Mouse (Mus musculus) kidney, postnatal 10 days (tissue): ENCODE data around the gene Ccdc40.

Source experiments
- DNase-seq: peaks from one replicate; pipeline ENCODE4 v3.0.0; 2021; ENCODE audit warnings: mixed read lengths

Ccdc40 gene

DNA sequence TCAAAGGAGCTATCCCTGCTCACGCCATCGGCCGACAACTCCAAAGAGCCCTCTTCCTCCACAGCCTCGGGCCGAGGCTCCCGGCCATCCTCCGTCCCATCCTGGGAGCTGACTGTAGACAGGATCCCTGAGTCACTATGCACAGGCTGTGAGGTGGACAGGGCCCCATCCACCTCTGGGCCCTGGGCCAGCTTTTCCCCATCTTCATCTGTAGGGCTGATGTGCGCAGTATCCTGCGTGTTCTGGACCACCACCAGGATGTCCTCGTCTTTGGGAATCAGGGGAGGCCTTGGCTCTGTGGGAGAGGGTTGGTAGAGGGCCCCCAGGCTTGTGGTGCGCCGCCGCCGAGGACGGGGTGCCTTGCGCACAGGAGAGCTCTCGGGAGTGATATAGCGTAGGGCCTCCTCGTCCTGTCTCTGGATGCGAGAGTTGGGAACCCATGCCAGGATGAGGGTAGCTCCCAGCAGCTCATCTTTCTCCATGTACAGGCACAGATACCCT, 19.5 kb upstream of the Ccdc40 start:
- no peak for DNase-seq

DNA sequence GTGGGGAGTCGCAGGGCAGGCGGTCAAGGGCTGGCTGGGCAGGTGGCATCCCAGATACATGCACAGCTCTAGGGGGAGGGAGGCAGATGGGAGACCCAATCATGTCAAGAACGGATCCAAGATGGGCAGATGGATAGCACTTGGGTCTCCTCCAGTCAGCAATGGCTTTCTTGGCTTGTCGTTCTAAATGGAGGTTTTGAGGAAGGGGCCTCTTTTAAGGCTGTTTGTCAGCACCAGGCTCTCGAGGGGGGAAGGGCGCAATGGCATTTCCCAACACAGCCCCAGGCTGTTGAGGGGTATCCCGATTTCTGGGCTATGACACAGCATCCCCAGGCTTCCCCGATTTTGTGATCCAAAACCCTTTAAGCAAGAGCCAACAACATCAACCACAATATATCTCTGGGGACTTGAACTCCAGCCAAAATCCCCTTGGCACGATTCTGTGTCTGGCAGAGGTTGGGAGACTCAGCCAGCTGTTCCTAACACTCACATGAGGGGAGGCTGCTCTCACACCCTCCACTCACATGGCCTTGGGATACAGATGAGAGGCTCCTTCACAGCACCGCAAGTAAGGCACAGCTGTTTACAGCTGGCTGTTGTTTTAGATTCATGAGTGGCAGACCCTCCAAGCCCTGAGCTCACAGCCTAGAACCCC, 18.9 kb upstream of the Ccdc40 start:
- peak; percentile 75 for DNase-seq

DNA sequence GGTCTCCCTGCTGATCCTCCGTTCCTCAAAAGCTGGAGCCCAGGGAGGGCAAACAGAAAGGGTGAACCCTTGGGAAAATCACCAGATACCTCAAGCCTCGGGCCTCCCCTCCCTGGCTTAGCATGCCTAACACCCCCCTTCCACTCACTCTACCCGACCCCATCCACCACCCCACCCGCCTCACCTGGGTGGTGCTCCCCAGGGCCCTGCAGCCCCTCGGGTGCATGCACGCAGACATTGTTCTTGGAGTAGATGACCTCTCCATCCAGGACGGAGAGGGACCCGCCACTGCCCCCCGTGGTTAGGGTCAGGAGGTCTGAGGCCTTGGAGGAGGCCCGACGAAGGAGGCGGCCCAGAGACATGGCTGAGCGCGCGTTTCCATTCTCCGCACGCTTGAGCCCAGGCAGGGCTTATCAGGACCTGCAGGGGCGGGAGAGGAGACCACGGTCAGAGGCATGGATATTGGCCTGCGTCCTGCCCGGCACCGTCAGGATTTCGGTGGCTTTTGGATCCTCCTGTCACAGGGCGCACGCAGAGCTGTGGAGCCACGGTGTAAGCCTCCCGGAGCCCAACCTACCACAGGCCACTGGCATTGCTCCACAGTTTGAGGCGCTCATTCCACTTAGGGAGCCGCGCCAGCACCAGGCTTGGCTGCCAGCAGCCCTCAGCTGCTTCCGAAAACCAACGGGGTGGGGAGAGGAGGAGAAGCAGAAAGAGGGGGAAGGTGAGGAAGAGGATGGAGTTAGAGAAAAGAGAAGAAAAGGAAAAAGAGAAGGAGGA, 17.9 kb upstream of the Ccdc40 start:
- DNase-seq: no peak

DNA sequence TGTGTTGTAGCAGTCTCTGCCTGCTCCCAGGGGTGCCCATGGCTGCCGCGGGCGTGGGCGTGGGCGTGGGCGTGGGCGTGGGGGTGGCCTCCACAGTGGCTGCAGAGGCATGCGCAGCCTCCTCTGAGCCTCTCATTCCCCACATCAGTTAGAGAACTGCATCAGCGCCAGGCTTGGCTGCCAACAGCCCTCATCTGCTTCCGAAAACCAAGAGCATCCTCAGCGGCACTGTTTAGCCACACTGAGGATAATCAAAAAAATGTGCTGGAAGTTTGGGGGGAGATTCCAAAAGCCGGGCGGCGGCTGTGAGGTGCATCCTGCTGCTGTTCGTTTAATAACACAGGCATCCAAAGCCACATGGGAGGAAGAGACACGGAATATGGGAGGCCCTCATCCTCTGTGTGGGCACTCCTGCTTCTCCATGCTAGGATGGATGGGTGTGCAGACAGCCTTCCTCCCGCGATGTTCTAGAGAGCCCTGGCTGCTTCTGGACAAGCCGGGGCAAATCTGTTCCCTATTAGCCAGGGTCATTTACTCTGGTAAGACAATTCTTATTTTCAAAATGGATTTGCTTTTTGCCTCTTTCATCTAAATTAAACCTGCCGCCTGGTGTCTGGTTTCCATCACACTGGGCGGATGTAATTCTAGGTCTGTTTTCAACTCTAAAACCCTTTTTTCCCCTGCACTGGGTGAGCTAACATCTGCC, 16.6 kb upstream of the Ccdc40 start:
- no peak for DNase-seq

DNA sequence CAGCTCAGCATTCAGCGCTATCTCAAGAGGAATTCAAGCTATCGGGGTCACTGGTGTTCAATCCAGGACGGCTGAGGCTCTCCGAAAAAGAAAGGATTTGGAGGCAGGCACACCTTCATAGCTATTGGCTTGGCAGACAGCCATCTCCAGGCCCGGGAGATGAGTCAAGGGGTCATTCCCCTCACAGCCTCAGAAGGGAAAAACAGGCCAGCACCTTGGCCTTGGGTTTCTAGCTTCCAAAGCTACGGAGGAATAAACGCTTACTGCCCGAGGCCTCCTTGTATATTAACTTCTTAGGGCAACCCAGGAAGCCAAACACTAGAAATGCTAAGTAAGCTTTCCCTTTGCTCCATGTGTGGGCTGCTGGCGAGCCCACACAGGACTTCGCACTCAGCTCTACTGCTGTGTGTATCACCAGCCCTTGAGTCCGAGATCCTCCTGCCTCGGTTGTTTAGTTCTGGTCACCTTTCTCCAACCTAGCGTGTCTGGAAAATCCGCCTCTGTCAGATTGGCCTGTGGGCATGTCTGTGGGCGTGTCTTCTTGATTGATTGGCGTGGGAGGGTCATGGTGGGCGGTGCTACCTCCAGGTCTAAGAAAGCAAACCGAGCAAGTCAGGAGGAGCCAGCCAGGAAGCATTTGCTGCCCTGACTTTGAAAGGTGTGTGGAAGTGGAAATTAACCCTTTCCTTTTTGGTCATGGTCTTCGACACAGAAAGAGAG, 15.0 kb upstream of the Ccdc40 start:
- peak; percentile 65 for DNase-seq

DNA sequence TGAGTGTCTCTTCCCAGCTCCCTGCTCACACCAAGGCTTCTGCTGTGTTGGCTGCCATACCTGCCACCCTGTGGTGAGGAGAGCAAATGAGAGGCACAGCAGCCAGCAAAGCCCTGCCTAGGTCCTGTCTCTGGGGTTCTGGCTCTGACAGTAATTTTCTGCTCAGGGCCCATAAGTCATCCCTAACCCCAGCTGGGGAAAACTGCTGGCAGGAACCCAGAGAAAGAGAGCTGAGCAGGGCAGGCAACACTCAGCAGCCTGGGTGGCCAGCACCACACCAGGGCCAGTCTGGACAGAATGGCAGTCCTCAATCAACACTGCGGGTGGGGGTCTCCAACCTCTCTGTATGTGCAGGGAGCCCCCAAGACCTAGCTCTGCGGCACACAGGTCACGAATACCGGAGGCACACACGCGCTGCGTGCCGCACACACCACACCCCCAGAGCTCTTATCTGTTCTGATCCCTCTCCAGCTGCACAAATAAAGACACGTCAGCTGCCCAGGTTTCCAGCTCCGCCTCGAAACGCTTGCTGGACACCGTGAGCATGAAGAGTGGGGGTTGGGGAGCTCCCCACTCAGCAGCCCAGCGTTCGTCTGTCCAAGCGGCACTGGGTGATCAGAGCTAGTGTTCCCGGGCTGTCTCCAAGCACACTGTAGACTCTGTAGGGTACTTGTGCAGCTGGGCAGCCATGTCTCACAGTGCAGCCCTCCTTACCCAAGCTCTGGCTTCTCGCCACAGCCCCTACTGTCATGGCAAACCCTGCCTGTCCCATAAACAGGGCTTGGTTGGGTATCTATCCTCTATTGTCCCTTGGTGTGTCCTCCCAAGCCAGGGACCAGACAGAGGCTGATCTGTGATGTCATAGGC, 13.1 kb upstream of the Ccdc40 start:
- peak; percentile 78 for DNase-seq

DNA sequence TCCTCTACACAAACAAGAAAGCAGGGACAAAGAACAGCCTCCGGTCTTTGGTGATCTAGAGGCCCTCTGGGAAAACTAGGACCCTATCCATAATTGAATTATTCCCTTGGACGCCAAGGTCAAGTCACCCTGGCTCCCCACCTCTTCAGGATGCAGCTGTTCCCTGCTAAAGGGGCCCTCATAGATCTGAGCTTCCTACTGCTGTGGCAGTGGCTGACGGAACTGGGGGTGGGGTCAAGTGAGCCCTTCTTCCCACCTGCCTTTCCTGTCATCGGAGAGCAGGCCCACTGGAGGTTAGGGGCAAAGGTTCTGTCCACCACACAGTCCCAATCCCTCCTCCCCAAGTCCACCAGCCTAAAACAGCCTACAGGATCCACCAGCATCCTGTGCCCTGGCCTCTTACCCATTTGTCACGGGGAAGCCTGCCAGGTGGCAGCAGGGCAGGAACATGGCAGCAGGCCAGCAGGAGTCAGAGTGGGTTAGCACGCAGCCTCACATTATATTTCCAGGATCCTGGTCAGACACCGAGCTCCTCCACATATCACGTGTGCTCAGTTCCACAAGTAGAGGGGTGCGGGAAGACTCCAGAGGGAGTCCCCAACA, 12.4 kb upstream of the Ccdc40 start:
- peak; percentile 90 for DNase-seq

DNA sequence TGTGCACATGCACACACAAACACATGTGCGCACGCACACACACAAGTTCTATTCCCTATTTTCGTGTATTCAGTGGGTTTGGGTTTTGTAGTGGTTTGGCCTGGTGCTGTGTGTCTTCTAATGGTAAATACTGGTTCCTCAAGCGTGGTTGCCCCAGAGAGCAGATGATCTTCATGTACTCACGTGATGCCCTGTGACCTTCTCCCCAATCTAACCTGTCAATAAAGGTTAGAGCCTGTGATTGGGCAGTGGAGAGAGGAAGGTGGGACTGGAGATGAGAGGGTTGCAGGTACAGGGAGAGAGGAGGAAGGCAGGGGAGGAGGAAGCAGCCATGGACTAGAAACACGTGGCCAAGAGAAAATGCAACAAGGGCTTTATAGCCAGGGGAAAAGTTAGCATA, 10.5 kb upstream of the Ccdc40 start:
- no peak for DNase-seq

DNA sequence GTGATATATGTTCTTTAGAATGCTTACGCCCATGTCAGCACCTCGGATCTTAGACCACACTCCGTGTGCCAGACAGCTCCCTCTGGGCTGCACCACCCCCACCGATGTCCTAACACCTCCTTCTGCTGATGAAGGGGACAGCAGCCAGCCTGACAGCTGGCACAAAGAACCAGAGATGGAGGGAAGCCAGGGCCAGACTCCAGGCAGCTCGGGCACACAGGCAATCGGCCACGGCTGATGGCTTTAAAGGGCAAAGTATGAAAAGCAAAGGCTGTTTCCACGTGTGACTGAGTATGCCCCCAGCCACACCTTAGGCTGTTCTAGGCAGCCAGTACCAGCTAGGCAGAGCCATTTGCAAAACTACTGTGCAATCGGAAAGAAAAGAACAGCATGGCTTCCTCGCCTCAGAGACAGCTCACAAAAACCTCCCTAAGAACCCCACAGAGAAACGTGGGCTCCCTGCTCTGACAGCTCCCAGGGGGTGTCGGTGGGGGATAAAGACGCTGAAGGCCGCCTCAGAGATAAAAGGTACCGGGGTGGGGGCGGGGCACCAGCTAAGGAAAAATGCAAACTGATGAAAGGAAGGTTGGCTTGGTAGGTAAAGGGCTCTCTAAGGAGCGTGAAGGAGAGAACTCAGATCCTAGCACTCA, 8.4 kb upstream of the Ccdc40 start:
- peak; percentile 81 for DNase-seq

DNA sequence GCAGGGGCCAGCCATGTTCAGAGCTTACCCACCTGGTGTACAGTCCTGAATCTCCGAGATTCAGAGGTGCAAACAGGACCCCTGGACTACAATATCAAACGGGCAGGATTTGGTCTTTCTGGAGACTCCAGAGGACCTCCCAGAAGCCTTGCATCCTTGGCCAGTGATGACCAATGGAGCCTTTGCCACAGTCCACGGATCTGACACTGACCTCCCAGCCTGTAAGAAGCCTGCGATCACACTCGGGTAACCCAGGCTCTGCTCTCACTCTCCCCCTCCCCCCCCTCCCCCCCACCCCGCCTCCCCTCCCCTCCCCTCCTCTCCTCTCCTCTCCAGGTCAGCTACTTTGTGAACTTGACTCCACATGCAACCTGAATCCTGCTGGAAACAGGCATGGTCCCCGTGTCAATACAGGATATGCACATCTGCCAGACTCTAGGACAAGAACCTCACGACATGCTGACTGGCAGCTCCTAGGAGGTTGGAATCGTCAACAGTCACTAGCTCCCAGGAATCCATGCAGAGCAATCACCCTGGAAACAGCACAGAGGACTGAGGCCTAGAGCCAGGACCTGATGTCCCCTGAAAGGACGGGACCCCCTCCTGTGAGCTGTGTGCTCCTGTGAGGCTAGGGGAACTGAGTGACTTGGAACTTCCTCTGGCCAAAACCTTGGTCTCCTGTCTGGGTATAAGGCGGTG, 6.4 kb upstream of the Ccdc40 start:
- no peak for DNase-seq

DNA sequence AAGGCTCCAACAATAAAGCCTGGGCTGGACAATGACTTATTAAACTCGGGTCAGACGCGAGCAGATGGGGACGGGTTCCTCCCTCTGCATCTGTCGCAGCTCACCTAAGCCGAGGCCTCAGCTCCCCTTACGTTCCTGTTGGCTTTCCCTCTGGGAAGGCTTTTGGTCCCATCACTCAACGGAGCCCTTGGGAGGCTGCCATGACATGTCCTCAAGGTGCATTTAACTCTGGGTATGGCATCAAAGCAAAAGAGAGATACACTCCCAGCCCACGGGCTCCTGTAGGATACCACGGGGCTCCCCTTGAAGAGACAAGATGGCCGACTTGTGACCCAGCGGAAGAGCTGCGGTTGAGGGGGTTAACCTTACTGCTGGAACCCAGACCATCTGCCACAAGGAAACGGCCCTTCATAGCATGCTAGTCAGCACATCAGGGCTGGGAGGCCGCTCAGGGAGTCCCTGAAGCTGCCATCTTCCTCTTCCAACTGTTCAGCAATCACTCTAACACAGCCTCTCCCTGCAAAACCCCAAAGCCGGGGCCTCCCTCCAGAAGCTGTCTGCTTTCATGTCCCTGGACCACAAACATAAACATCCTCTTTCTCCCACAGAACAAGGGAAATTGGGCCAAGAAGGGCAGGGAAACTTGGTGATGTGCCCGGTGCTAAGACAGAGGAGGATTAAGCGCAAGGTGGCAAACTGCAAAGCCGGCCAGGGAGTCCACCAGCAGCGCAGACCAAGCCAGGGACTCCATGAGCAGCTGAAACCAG, 5.1 kb upstream of the Ccdc40 start:
- peak; percentile 52 for DNase-seq

DNA sequence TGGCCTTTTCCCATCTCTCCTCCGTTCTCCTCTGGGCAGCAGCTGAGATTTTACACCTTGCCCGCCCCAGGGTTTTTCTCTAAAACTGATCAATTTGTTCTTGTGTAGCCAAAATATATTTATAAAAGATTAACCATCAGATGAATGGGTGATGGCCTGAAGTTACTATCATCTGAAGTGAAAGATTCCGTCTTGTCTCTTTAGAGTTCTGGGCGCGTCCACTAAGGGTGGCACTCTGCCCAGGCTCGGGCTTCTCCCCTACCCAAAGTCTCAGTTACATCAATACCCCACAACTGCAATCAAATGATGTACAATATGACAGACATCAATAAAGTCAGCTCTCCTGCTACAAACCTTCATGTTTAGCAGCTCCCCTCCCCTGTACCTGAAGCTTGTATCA, 3.4 kb upstream of the Ccdc40 start:
- no peak for DNase-seq

DNA sequence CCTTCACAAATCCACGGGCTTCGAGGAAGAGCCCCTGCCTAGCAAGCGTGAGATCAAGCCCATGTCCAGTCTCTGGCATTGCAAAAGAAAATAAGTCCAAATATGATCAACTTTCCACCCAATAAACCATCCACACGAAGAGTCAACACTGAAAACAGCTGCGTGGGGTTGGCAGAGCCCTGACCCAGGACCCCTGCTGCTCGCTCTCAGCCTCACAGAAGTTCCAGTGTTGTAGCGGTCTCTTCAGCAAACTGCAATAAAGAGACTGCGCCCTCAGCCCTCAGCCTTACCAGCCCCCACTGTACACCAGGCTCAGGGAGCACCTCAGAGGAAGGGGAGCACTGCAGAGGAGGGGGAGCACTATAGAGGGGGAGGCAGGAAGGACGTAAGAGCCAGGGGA, 2.7 kb upstream of the Ccdc40 start:
- no peak for DNase-seq

DNA sequence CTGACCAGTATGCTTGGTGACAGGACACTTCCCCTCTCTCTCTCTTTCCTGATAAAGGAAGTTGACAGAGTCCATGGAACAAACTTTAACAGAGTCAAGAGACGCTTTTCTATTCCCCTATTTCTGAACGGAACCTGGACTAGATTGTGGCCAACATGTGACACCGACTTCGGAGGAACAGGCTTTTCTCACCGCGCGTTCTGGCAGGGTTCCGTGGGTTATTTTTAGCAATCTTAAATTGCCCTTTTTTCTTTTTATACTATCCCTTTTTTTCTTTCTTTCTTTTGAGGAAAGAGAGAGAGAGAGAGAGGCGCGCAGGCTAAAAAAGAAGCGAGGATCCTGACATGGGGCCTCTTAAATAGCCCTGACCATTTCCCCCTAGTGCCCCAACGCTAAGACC, 781 bp upstream of the Ccdc40 start:
- no peak for DNase-seq

DNA sequence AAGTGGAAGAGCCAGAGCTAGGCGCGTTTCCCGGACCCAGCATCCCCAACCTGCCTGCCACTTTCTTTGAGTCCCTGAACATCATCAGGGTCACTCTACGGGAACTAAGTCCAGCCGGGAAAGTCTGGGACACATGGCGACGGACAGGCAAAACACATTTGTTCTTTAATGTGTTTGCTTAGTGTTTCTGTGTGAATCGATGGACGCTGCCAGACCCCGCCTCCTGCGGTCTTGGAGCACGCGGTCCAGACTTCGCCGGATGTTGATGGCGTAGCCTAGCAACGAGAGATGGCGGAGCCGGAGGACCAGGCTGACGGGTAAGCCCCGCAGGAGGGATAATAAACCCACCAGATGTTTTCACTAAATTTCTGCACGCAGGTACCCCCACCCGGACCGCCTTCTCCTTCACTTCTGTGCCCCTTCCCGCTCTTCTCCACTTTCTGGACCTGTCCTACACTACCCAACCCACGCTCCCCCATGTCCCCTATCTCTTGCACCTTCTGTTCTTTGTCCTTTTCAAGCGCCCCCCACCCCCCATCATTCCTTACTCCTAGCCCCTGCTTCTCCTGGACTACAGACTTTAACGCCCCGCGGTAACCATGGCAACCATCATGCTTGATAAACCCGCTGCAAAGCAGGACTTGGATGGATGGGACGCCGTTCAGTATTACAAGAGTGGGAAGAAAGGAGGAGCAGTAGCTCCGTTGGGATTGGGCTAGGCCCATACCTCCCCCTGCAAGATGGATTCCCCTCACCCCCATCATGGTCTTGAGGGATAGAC, 664 bp downstream of the Ccdc40 start:
- DNase-seq: peak; percentile 87

DNA sequence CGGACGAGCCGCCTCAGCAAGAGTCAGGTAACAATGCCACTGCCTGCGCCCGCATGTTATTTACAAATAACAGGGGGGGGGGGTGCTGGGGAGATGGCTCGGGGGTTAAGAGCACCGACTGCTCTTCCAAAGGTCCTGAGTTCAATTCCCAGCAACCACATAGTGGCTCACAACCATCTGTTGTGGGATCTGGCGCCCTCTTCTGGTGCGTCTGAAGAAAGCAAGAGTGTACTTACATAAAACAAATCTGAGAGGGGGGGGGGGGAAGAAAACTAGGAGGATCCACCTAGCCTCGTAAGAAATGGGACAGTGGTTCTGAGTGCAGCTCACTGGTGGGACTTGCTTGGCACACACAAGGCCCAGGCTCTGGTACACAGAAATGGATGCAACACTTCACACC, 6.4 kb downstream of the Ccdc40 start:
- no peak for DNase-seq

DNA sequence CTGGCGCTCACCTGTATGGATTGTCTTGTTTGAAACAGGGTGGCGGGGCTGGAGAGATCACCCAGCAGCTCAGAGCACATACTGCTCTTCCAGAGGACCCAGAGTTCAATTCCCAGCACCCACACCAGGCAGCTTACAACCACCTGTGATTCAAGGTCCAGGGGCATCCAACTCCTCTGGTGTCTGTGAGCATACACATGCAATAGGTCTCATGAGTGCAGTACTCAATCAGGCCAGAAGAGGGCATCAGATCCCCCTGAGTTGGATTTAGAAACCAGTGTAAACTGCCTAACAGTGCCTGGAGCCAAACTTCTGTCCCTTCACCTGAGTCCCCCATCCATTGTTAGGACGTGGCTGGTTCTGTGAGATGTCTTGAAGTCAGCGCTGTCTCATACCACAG, 7.2 kb downstream of the Ccdc40 start:
- DNase-seq: peak; percentile 79

DNA sequence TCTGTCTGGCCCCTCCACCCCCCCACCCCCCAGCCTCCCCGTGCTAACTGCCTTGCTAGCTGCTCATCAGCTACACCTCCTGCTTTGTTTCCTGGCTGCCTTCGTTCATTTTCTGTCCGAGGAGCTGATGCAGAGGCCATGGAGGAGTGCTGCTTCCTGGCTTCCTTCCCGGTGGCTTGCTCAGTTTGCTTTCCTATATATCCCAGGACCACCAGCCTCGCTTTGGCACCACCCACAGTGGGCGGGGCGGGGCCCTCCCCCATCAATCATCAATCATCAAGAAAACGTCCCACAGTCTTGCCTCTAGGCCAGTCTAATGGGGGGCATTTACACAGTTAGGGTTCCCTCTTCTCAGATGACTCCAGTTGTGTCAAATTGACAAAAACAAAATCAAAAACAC, 8.0 kb downstream of the Ccdc40 start:
- no peak for DNase-seq

DNA sequence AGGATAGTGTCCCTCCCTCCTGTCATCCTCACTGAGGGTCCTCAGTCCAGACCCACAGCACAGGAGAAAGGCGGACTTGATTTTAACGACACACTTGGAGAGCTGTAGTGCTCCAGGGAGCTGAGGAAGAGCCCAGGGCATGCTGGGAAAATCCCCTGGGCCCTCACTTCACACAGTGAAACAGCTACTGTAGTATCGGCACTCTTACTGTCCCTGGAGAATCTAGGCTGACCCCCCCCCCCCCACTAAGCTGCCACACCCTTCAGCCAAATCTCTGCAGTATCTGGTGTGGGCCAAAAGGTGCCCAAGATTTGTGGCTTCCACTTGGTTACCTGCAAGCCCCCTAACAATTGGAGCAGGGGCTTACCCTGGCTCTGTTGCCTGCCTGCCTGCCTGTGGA, 8.6 kb downstream of the Ccdc40 start:
- no peak for DNase-seq
